Mouse (Mus musculus): Measurements from ENCODE around the gene Bbx. TPM values are rescaled to one million over a fixed set of nuclear protein-coding genes. Genes with fewer than 3 reads are reported as not detected.

Bbx gene
- total RNA-seq, 2 experiments from 2014 or later = 15.4 to 18.0 TPM

DNA sequence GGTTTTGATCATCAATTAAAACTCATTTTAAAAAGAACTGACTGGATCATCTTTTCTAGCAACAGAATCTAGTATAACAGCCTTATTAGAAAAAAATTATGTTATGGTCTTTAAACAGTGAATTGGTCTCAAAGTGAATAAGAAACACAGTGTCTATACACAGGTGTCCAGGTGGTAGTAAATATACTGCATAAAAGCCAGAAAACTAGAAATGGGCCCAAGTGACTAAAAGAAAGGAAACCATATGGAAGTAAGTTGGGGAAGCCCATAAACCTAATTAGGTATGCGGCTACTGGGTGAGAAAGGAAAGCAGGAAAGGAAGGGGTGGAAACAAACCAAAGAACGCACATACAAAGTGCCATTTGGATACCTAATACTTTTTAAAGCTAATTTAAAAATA lies 107.4 kb downstream of the Bbx start:
- DNase-seq = no peak
- intact Hi-C loops (cut with DNase I) = no loop called here

GRCm38 (mm10) chr16:50324292-50324691 lies 107.9 kb downstream of the Bbx start:
- intact Hi-C loops (cut with DNase I) = no loop called here
- no peak for DNase-seq

GRCm38 (mm10) chr16:50321368-50321767 lies 110.8 kb downstream of the Bbx start:
- intact Hi-C loops (cut with DNase I) = no loop called here
- no peak for DNase-seq

GRCm38 (mm10) chr16:50318255-50318654 lies 113.9 kb downstream of the Bbx start:
- no peak for DNase-seq
- intact Hi-C loops (cut with DNase I) = no loop called here

GRCm38 (mm10) chr16:50315349-50315969 lies 116.7 kb downstream of the Bbx start:
- intact Hi-C loops (cut with DNase I) = no loop called here
- no peak for DNase-seq

DNA sequence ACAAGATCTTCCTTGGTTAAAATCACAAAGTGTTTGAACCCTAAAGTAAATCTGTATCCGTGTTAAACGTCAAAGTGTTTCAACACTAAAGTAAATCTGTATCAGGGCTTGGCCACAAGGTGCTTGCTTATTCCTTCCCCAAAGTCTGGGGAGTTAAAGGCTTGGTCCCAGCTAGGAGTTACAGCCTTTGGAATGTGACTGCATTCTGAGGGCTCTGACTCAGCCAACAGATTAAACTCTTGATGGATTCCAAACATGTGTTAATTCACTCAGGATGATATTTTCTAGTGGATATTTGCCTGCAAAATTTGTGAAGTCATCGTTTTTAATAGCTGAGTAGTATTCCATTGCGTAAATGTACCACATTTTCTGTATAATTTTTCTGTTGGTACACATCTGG lies 120.6 kb downstream of the Bbx start:
- intact Hi-C loops (cut with DNase I) = no loop called here
- DNase-seq = no peak

DNA sequence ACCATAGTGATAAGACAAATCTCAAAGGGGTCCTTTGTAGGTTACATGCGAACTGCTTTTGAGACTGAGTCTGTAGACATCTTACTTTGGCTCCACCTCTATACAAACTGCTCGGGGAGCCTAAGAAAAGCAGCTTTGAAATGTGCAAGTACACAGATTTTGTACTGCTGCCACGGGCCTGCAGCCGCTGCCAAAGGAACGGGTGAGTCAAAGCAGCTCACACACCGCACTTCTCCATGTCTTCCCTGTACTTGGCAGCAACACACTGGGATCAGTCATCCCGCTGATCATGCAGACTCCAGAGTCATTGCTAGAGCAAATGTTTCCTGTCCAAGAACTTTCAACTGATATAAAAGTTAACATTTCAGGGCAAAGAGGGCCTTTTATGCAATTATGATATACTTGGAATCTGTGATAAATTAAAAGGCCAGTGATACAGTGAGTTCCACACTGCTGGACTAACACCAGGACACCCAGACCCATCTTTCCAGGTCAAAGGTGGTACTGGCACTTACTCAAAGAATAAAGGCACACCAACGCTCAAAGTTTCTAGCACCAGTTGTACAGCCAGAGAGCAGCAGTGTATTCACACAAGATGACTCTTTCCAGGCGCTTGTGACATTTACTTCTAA lies 122.7 kb downstream of the Bbx start:
- peak; percentile 78 to 84 for DNase-seq
- intact Hi-C loops (cut with DNase I) = loop anchor here (5.0 to 10.0 kb wide), 2 partner anchors 52 to 805 kb away; no protein-coding TSS in a partner anchor

DNA sequence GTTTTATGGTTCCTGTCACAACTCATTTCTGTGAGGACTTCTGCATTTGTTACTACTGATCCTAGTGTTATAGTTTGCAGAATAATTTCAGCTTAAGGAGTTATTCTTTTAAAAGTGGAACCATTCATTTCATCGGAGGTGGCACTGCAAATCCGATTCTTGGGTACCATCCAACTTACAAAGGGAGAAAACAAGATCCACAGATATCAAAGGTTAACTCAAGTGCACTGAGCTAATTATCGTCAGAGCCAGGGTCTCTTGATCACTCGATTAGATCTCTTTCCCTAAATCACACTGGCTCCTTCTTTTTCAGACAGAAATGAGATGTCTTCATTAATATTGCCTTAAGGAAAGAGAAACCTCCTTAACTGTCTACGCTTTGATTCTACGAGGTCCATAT lies 123.9 kb downstream of the Bbx start:
- no peak for DNase-seq
- intact Hi-C loops (cut with DNase I) = loop anchor here (5.0 to 10.0 kb wide), 2 partner anchors 51 to 803 kb away; no protein-coding TSS in a partner anchor

GRCm38 (mm10) chr16:50307231-50307630 lies 125.0 kb downstream of the Bbx start:
- intact Hi-C loops (cut with DNase I) = loop anchor here (5.0 to 10.0 kb wide), 2 partner anchors 50 to 802 kb away; no protein-coding TSS in a partner anchor
- DNase-seq = no peak

DNA sequence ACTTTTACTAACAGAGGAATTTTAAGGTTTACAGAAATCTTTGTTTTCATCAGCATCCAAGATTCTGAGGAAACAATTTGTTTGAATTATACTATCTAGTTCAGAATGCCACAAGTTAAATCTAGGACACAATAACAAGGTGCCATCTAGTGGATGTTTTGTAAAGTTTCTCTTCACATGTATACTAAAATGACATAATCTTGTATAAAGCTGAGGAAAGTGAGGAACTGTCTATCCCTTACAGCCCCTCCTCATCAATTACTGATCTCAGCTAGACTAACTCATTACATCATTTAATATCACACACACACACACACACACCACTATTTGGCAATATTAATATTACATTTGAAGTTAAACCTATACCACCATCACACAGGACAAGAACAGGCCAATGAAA lies 125.5 kb downstream of the Bbx start:
- no peak for DNase-seq
- intact Hi-C loops (cut with DNase I) = loop anchor here (5.0 to 10.0 kb wide), 2 partner anchors 49 to 802 kb away; no protein-coding TSS in a partner anchor

GRCm38 (mm10) chr16:50305156-50305555 lies 127.0 kb downstream of the Bbx start:
- intact Hi-C loops (cut with DNase I) = loop anchor here (2.0 to 10.0 kb wide), 3 partner anchors 48 to 800 kb away; no protein-coding TSS in a partner anchor
- no peak for DNase-seq

GRCm38 (mm10) chr16:50302566-50302965 lies 129.6 kb downstream of the Bbx start:
- no peak for DNase-seq
- intact Hi-C loops (cut with DNase I) = loop anchor here (10.0 kb wide), 1 partner anchor 798 kb away; no protein-coding TSS in a partner anchor

DNA sequence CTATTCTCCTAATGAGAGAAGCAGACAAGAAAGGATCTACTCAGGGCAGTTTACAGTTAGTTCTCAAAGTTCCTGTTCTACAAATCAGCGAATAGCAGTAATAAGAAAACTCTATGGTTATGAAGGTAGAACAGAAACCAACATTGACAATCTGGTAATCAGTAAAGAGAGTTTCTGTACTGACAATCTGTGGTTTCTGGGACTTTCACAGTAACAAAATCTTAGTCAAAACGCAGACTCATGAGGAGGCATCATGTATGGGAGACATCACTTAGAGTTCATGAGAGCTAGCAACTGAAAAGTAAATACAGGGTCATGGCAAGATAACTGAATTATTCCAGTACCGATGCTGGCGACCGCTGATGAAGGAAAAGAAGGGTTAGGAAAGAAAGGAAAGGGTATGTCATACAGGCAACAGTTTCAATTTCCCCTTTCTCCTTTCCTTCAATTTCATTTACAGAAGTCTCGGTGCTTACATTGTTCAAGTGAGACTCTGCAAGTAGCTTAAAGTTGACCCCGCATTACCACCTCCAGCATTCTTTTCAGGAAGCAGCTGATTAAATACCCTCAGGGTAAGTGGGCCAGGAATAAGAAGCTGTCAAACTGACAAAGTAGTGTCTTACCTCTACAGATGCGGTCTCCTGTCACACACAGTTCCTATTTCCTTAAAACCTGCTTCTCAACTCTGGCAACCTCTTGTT lies 133.3 kb downstream of the Bbx start:
- no peak for DNase-seq
- intact Hi-C loops (cut with DNase I) = no loop called here

- DNase-seq = peak in 1 of 2 experiments; percentile 13
- intact Hi-C loops (cut with DNase I) = loop anchor here (5.0 kb wide), 1 partner anchor 41 kb away; no protein-coding TSS in a partner anchor
Observed at GRCm38 (mm10) chr16:50293502-50294228, 138.5 kb downstream of the Bbx start.

- intact Hi-C loops (cut with DNase I) = loop anchor here (5.0 kb wide), 1 partner anchor 41 kb away; no protein-coding TSS in a partner anchor
- DNase-seq = no peak
Observed at GRCm38 (mm10) chr16:50292834-50293233, 139.4 kb downstream of the Bbx start.

DNA sequence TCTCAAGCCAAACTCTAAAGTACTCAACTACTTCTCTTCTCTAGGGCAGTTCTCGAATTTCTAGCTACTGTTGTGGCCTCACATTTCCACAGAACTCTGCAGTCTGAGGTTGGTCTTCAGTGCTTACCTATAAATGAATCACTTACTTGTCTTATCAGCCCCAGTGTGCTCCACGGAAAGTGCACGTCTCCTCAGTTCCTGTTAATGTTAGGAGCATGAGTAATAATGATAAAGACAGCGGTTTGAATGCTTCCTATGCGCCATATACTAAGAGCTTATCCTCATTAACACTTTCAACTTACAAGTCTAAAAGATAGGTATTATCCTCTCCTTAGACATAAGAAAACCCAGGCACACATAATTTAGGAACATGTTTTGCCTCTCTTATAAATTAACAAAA lies 142.4 kb downstream of the Bbx start:
- no peak for DNase-seq
- intact Hi-C loops (cut with DNase I) = loop anchor here (5.0 kb wide), 1 partner anchor 37 kb away; no protein-coding TSS in a partner anchor

- no peak for DNase-seq
- intact Hi-C loops (cut with DNase I) = no loop called here
Observed at GRCm38 (mm10) chr16:50272813-50273212, 159.4 kb downstream of the Bbx start.

DNA sequence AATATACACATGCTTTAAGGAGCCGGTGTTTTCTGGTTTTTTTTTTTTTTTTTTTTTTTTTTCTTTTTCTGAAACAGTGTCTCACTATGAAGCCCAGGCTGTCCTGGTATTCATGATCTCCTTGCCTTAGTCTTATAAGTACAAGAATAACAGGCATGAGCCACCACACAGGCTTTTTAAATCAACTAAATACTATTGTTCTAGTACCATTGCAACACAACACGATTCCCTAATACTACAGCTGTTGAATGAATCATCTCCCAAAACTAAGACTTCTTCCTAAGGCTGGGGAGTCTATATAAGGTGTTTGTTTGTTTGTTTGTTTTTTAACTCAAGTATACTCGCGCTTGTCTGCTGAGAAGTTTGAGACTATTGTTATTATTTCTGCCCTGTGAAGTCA lies 169.5 kb downstream of the Bbx start:
- intact Hi-C loops (cut with DNase I) = no loop called here
- no peak for DNase-seq

GRCm38 (mm10) chr16:50262209-50262608 lies 170.0 kb downstream of the Bbx start:
- no peak for DNase-seq

GRCm38 (mm10) chr16:50261741-50262140 lies 170.4 kb downstream of the Bbx start:
- intact Hi-C loops (cut with DNase I) = no loop called here
- no peak for DNase-seq

More at GRCm38 (mm10) chr16:50262209-50262608, 170.0 kb downstream of the Bbx start:
- intact Hi-C loops (cut with DNase I) = no loop called here

All from heart, postnatal 14 days (tissue).